ENCODE assay signal across 9 mouse cellular contexts in the genomic region with DNA sequence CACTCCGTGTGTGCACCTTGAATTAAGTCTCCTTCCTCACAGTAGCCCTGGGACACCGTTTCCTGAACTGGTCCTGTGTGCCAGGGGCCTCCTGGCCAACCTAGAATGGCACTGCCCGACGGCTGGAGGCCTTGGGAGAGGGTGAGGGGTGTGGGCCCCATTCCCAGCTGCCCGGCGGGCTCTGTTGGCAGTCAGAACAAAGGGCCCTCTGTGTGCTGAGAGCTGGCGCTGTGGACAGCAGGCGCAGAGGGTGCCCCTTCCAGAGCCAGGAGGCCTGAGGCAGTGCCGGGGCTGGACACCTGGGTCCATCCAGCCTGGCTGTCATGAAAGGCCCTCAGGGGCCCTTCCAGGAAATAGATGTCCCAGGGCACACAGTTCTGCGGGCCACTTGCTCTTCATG. TPM values are rescaled to one million over a fixed set of nuclear protein-coding genes. Genes with fewer than 3 reads are reported as not detected.
DNase-seq lines count a peak whose midpoint lies in the region; ATAC-seq and TF ChIP-seq lines count a peak whose summit lies in the region.
"Had no signal": no experiment of that assay in that cellular context is flagged by ENCODE, and none has a peak within 500 bp of the region (broad histone marks: within the 10 kb centered on the region; RNA-seq: fewer than 3 reads in every experiment).

No protein-coding gene starts in this region.

- H3K9ac ChIP-seq in heart, embryonic 12.5 days, result peak overlapping the region; percentile 13; the same call in 1 of the 2 replicates
- H3K9ac ChIP-seq in heart, embryonic 11.5 days (ENCODE audit: low read depth, low read length), result no peak overlapping the region
- no peak overlapping the region for H3K9ac ChIP-seq in forebrain, embryonic 15.5 days (replicated peaks)

- H3K4me2 ChIP-seq in heart, embryonic 12.5 days, result no peak overlapping the region
- H3K4me2 ChIP-seq in heart, embryonic 11.5 days, result no peak overlapping the region
- H3K4me2 ChIP-seq in forebrain, embryonic 15.5 days (replicated peaks), result no peak overlapping the region

- ATAC-seq in heart, embryonic 12.5 days (ENCODE audit: insufficient number of reproducible peaks, low FRiP score), result no peak
- ATAC-seq in heart, embryonic 11.5 days (replicated peaks; ENCODE audit: insufficient number of reproducible peaks, low FRiP score, low TSS enrichment), result no peak
- peak; percentile 87 for ATAC-seq in forebrain, embryonic 15.5 days (replicated peaks)

- no peaks in the 10 kb centered on the region for H3K9me3 ChIP-seq in heart, embryonic 12.5 days (replicated peaks)
- H3K9me3 ChIP-seq in heart, embryonic 11.5 days (replicated peaks; ENCODE audit: control insufficient read depth, low read length), result no peaks in the 10 kb centered on the region
- no peaks in the 10 kb centered on the region for H3K9me3 ChIP-seq in forebrain, embryonic 15.5 days

- 85% methylated on average over 10 of the region's 10 CpGs for WGBS in heart, embryonic 12.5 days
- WGBS in heart, embryonic 11.5 days (ENCODE audit: insufficient replicate concordance), result 83% methylated on average over 10 of the region's 10 CpGs
- whole genome bisulfite sequencing in forebrain, embryonic 15.5 days, result 51% methylated on average over 10 of the region's 10 CpGs
- 57% methylated on average over 10 of the region's 10 CpGs for WGBS in olfactory bulb, adult 2 months

- DNase-seq in left cerebral cortex, adult 18-20 months (ENCODE audit: low spot score in 2 of 2), result peak; percentile 42 to 51
- no peak for DNase-seq in ovary, postnatal 10 days (ENCODE audit: low spot score)
- DNase-seq in ovary, postnatal 36 days (ENCODE audit: low spot score), result no peak
- no peak for DNase-seq in heart, adult 18-20 months

- no peaks in the 10 kb centered on the region for H3K36me3 ChIP-seq in heart, embryonic 12.5 days
- no peaks in the 10 kb centered on the region for H3K36me3 ChIP-seq in heart, embryonic 11.5 days (ENCODE audit: control insufficient read depth, insufficient read depth, low read length)
- no peaks in the 10 kb centered on the region for H3K36me3 ChIP-seq in forebrain, embryonic 15.5 days

- peaks cover 28% of the 10 kb centered on the region for H3K27me3 ChIP-seq in heart, embryonic 12.5 days (replicated peaks)
- H3K27me3 ChIP-seq in heart, embryonic 11.5 days (ENCODE audit: control insufficient read depth, insufficient read depth, low read length), result peaks cover 11% of the 10 kb centered on the region
- no peaks in the 10 kb centered on the region for H3K27me3 ChIP-seq in forebrain, embryonic 15.5 days

- no peak for TF ChIP-seq POLR2A in olfactory bulb, adult 2 months (IDR thresholded peaks at IDR 0.05; ENCODE audit: insufficient read depth, low read depth, low read length)

- 0 out of 2 replicates have a peak, but pooled peaks cover 3% of the 10 kb centered on the region for H3K4me1 ChIP-seq in heart, embryonic 12.5 days (replicated peaks)
- peaks cover 4% of the 10 kb centered on the region; the same call in 1 of the 2 replicates for H3K4me1 ChIP-seq in heart, embryonic 11.5 days (ENCODE audit: control insufficient read depth, insufficient read depth, low read length)
- H3K4me1 ChIP-seq in forebrain, embryonic 15.5 days, result peaks cover 23% of the 10 kb centered on the region
- 0 out of 2 replicates have a peak, but pooled peaks cover 4% of the 10 kb centered on the region for H3K4me1 ChIP-seq in olfactory bulb, adult 2 months (ENCODE audit: control insufficient read depth, insufficient read depth, low read length)

- no peak overlapping the region for H3K4me3 ChIP-seq in heart, embryonic 12.5 days
- H3K4me3 ChIP-seq in heart, embryonic 11.5 days (ENCODE audit: low read depth, low read length), result no peak overlapping the region
- H3K4me3 ChIP-seq in forebrain, embryonic 15.5 days, result no peak overlapping the region
- no peak overlapping the region for H3K4me3 ChIP-seq in olfactory bulb, adult 2 months (ENCODE audit: insufficient read depth, low read depth, low read length)

- no peak overlapping the region for H3K27ac ChIP-seq in heart, embryonic 12.5 days (ENCODE audit: poor library complexity, severe bottlenecking)
- no peak overlapping the region for H3K27ac ChIP-seq in heart, embryonic 11.5 days (ENCODE audit: low read depth, low read length)
- peak overlapping the region; percentile 80 for H3K27ac ChIP-seq in forebrain, embryonic 15.5 days (replicated peaks)
- H3K27ac ChIP-seq in olfactory bulb, adult 2 months (ENCODE audit: insufficient read depth, low read depth, low read length), result 0 out of 2 replicates have a peak overlapping the region, but pooled peaks have one; percentile 29

- TF ChIP-seq CTCF in olfactory bulb, adult 2 months (IDR thresholded peaks at IDR 0.05; ENCODE audit: insufficient read depth, low read depth, low read length), result no peak

RNA-seq across cellular contexts. Expression of gene Slc38a3, which starts 9.8 kb away (rescaled TPM):
- 2.9 and 3.2 TPM in 2 replicates for polyA plus RNA-seq in heart, embryonic 12.5 days (2016; fragmentation: Nextera tagmentation; extraction: Ambion mirVana)
- polyA plus RNA-seq in heart, embryonic 11.5 days (2014; fragmentation: Nextera tagmentation; extraction: Ambion mirVana), result 2.8 and 3.3 TPM in 2 replicates
- polyA plus RNA-seq in forebrain, embryonic 15.5 days (2015; fragmentation: Nextera tagmentation; extraction: Ambion mirVana), result 24.2 and 24.4 TPM in 2 replicates
- 10 to 100 TPM; 66.6 to 84.4 TPM for total RNA-seq in left cerebral cortex, adult 18-20 months (2021)
- not detected in 2 replicates for polyA plus RNA-seq in olfactory bulb, adult 2 months (2012; ENCODE audit: insufficient read depth, insufficient read length, low replicate concordance, missing spikeins)
- 10 to 100 TPM; 48.3 to 61.0 TPM for total RNA-seq in heart, adult 18-20 months (2021)
- total RNA-seq: megakaryocyte, adult 5-6 weeks had no signal

RNA-seq across cellular contexts. Expression of gene Gnat1, which starts 20.0 kb away (rescaled TPM):
- polyA plus RNA-seq in heart, embryonic 12.5 days (2016; fragmentation: Nextera tagmentation; extraction: Ambion mirVana), result 0.97 and 1.2 TPM in 2 replicates
- polyA plus RNA-seq in heart, embryonic 11.5 days (2014; fragmentation: Nextera tagmentation; extraction: Ambion mirVana), result 0.42 and 1.2 TPM in 2 replicates
- polyA plus RNA-seq in forebrain, embryonic 15.5 days (2015; fragmentation: Nextera tagmentation; extraction: Ambion mirVana), result 1.7 and 1.8 TPM in 2 replicates
- under 1 TPM; 0.35 to 0.73 TPM for total RNA-seq in left cerebral cortex, adult 18-20 months (2021)
- not detected in 2 replicates for polyA plus RNA-seq in olfactory bulb, adult 2 months (2012; ENCODE audit: insufficient read depth, insufficient read length, low replicate concordance, missing spikeins)
- not detected for total RNA-seq in heart, adult 18-20 months (2021)
- total RNA-seq: megakaryocyte, adult 5-6 weeks had no signal

RNA-seq across cellular contexts. Expression of gene Gnai2, which starts 24.4 kb away (rescaled TPM):
- polyA plus RNA-seq in heart, embryonic 12.5 days (2016; fragmentation: Nextera tagmentation; extraction: Ambion mirVana), result 404 and 442 TPM in 2 replicates
- 308 and 316 TPM in 2 replicates for polyA plus RNA-seq in heart, embryonic 11.5 days (2014; fragmentation: Nextera tagmentation; extraction: Ambion mirVana)
- 335 and 338 TPM in 2 replicates for polyA plus RNA-seq in forebrain, embryonic 15.5 days (2015; fragmentation: Nextera tagmentation; extraction: Ambion mirVana)
- 100 to 1,000 TPM; 222 to 239 TPM for total RNA-seq in left cerebral cortex, adult 18-20 months (2021)
- 1,429 TPM in 1 of 2 replicates, not detected in the other for polyA plus RNA-seq in olfactory bulb, adult 2 months (2012; ENCODE audit: insufficient read depth, insufficient read length, low replicate concordance, missing spikeins)
- 100 to 1,000 TPM; 241 to 253 TPM for total RNA-seq in heart, adult 18-20 months (2021)

RNA-seq across cellular contexts. Expression of gene Sema3b, which starts 50.5 kb away (rescaled TPM):
- 10.7 and 11.2 TPM in 2 replicates for polyA plus RNA-seq in heart, embryonic 12.5 days (2016; fragmentation: Nextera tagmentation; extraction: Ambion mirVana)
- polyA plus RNA-seq in heart, embryonic 11.5 days (2014; fragmentation: Nextera tagmentation; extraction: Ambion mirVana), result 5.1 and 5.3 TPM in 2 replicates
- 1.7 and 2.8 TPM in 2 replicates for polyA plus RNA-seq in forebrain, embryonic 15.5 days (2015; fragmentation: Nextera tagmentation; extraction: Ambion mirVana)
- 1 to 10 TPM; 3.5 to 4.5 TPM for total RNA-seq in left cerebral cortex, adult 18-20 months (2021)
- polyA plus RNA-seq in olfactory bulb, adult 2 months (2012; ENCODE audit: insufficient read depth, insufficient read length, low replicate concordance, missing spikeins), result not detected in 2 replicates
- 10 to 100 TPM; 20.4 to 22.9 TPM for total RNA-seq in heart, adult 18-20 months (2021)
- total RNA-seq: megakaryocyte, adult 5-6 weeks had no signal

RNA-seq across cellular contexts. Expression of gene Sema3f, which starts 50.7 kb away (rescaled TPM):
- 8.1 and 8.4 TPM in 2 replicates for polyA plus RNA-seq in heart, embryonic 12.5 days (2016; fragmentation: Nextera tagmentation; extraction: Ambion mirVana)
- polyA plus RNA-seq in heart, embryonic 11.5 days (2014; fragmentation: Nextera tagmentation; extraction: Ambion mirVana), result 4.6 and 5.8 TPM in 2 replicates
- 13.7 and 14.6 TPM in 2 replicates for polyA plus RNA-seq in forebrain, embryonic 15.5 days (2015; fragmentation: Nextera tagmentation; extraction: Ambion mirVana)
- 10 to 100 TPM; 13.1 to 13.9 TPM for total RNA-seq in left cerebral cortex, adult 18-20 months (2021)
- not detected in 2 replicates for polyA plus RNA-seq in olfactory bulb, adult 2 months (2012; ENCODE audit: insufficient read depth, insufficient read length, low replicate concordance, missing spikeins)
- total RNA-seq in heart, adult 18-20 months (2021), result 10 to 100 TPM; 14.7 to 16.5 TPM
- total RNA-seq: megakaryocyte, adult 5-6 weeks had no signal

Comparison
In these comparisons a context has a peak if more than half of its experiments do, and no peak if none do; other contexts are left out.
1. H3K27ac ChIP-seq: peak in forebrain, embryonic 15.5 days (single experiment) and olfactory bulb, adult 2 months (single experiment); none in heart, embryonic 12.5 days (single experiment) and heart, embryonic 11.5 days (single experiment).
2. DNase-seq: peak in left cerebral cortex, adult 18-20 months (2 of 2); none in ovary, postnatal 10 days (single experiment), ovary, postnatal 36 days (single experiment) and heart, adult 18-20 months (0 of 2).